Mouse (Mus musculus) midbrain, embryonic 10.5 days (tissue): Measurements from ENCODE around the gene Ist1. TPM values are rescaled to one million over a fixed set of nuclear protein-coding genes. Genes with fewer than 3 reads are reported as not detected.

Experiments
- DNase-seq: peaks from one replicate; pipeline ENCODE4 v3.0.0-alpha.2; 2017; ENCODE audit warnings: low spot score
- H3K27ac ChIP-seq: fragments of 300-500 bp; sonication (generic); replicated peaks from 2 replicates; pipeline ENCODE4 v1.5.1; 2016; ENCODE audit warnings: mild to moderate bottlenecking
- H3K27me3 ChIP-seq: fragments of 300-500 bp; sonication (generic); 2 replicates; pipeline ENCODE4 v1.6.1; 2016; ENCODE audit warnings: low read depth, mild to moderate bottlenecking; ENCODE audit not compliant: poor library complexity, severe bottlenecking
- H3K36me3 ChIP-seq: fragments of 300-500 bp; sonication (generic); 2 replicates; pipeline ENCODE4 v1.6.1; 2016; ENCODE audit warnings: mild to moderate bottlenecking, moderate library complexity
- H3K4me1 ChIP-seq: fragments of 300-500 bp; sonication (generic); 2 replicates; pipeline ENCODE4 v1.6.1; 2016
- H3K4me3 ChIP-seq: fragments of 300-500 bp; sonication (generic); 2 replicates; pipeline ENCODE4 v1.5.1; 2016; ENCODE audit warnings: mild to moderate bottlenecking, moderate library complexity
- H3K9me3 ChIP-seq: fragments of 300-500 bp; sonication (generic); replicated peaks from 2 replicates; pipeline ENCODE4 v1.6.1; 2016; ENCODE audit warnings: mild to moderate bottlenecking
- WGBS: fragments of 180-500 bp; shearing (Covaris S2); methylation state at CpG from one replicate; pipeline ENCODE4 v1.1.7; 2016; 5-methylcytosine and 5-hydroxymethylcytosine counted together
- polyA plus RNA-seq: library from polyadenylated mRNA; unstranded; fragments of >200 nt; fragmentation: Nextera tagmentation; extraction: Ambion mirVana; gene quantifications from 2 replicates; pipeline ENCODE4 v1.2.1, GENCODE M21; 2016

The Ist1 gene
- polyA plus RNA-seq, 1 experiment from 2014 or later: 143 TPM

DNA sequence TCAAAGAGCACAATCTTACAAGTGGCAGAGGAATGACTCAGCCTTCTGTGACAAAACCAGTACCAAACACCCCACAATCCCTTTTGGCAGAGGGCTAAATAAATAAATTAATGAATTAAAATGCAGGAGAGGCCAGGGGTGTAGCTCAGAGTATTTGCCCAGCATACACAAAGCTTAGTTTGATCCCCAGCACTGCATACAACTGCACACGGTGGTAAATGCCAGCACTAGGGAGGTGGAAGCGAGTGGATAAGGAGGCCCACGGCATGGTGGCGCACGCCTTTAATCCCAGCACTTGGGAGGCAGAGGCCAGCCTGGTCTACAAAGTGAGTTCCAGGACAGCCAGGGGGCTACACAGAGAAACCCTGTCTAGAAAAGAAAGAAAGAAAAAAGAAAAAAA is 20.4 kb downstream of the Ist1 start:
- DNase-seq: no peak
- no peak overlapping the region for H3K4me3 ChIP-seq
- H3K4me1 ChIP-seq: no peaks in the 10 kb centered on the region
- peaks cover 98% of the 10 kb centered on the region for H3K36me3 ChIP-seq
- H3K27me3 ChIP-seq: no peaks in the 10 kb centered on the region
- H3K9me3 ChIP-seq: no peaks in the 10 kb centered on the region
- WGBS: 93% methylated on average over 5 of the region's 5 CpGs
- no peak overlapping the region for H3K27ac ChIP-seq

DNA sequence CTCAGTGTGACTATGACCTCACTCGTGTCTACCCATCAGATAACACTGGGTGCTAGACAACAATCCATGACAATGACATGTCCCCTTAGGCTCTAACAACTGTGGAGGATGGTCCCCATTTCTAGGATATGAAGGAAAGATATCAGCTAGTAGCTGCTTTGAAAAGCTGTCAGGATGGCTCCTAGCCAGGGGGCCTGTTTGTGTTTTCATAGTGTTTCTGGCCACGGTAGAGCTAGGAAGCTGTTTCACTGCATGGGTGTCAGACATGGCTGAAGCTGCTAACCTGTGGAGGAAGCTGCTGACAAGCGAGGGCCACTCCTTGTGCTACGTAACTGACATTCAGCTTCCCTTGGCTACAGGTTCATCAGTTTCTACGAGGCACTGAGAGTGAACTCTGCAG is 26.4 kb downstream of the Ist1 start:
- no peak overlapping the region for H3K4me3 ChIP-seq
- DNase-seq: no peak
- peaks cover 42% of the 10 kb centered on the region for H3K36me3 ChIP-seq
- no peaks in the 10 kb centered on the region for H3K9me3 ChIP-seq
- H3K4me1 ChIP-seq: no peaks in the 10 kb centered on the region
- no peaks in the 10 kb centered on the region for H3K27me3 ChIP-seq
- 89% methylated on average over 5 of the region's 5 CpGs for WGBS
- no peak overlapping the region for H3K27ac ChIP-seq

DNA sequence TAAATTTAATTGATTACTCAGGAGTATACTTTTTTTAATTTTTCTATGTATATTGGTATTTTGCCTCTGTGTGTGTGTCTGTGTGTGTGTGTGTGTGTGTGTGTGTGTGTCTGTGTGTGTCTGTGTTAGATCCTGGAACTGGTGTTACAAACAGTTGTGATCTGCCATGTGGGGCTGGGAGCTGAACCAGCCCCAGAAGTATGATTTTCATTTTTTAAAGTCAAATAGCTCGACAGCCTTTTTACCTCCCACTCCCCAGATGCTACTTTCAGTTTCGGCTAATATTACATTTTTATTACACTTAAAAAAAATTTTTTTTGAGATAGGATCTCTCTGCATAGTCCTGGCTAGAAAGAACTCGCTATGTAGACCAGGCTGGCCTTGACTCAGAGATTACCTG is 30.7 kb downstream of the Ist1 start:
- 89% methylated on average over 3 of the region's 3 CpGs for WGBS
- Histone ChIP-seq H3K4me1 (no peaks in the 10 kb centered on the region), H3K27me3 (no peaks in the 10 kb centered on the region), H3K4me3 (no peak overlapping the region), H3K9me3 (no peaks in the 10 kb centered on the region), H3K36me3 (0 out of 2 replicates have a peak, but pooled peaks cover 3% of the 10 kb centered on the region), H3K27ac (no peak overlapping the region)
- no peak for DNase-seq

DNA sequence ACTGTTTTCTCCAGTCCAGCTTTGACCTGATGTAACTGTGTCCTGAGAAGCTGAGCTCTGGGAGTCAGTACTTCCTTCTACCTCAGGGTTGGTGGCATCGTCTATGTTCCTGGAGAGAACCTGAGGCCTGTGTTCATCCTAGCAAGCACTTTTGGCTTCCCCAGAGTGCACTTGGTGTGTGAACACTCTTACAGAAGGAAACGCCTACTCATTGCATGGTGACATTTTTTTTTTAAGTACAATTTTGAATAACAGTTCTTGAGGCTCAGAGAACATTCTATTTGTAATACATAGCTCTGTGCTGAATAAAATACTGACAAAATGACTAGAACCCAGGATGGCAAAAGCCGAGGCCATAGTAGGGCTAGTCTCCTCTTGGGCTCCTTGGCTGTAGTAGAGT is 36.2 kb downstream of the Ist1 start:
- no peaks in the 10 kb centered on the region for H3K4me1 ChIP-seq
- 88% methylated on average over 3 of the region's 3 CpGs for WGBS
- no peaks in the 10 kb centered on the region for H3K9me3 ChIP-seq
- no peaks in the 10 kb centered on the region for H3K36me3 ChIP-seq
- no peak overlapping the region for H3K27ac ChIP-seq
- no peak for DNase-seq
- H3K27me3 ChIP-seq: no peaks in the 10 kb centered on the region
- no peak overlapping the region for H3K4me3 ChIP-seq

DNA sequence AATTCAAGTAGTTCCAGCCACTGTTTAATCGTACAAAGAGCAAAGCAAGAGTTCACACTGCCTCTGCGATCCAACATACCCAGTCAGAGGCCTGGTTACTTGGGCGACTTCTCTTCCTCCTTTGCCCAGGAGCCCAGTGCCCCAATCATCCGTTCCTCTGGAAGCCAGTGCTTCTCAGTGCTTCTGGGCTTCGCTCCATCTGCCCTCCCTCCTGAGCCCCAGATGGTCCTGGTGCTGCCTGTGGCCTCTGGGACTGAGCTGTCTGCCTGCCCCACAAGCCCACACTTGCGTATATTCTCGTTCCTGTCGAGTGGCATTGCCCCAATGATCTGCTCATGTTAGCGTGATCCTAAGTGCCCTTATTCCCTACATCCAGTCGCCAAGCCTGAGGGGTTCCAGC is 42.3 kb downstream of the Ist1 start:
- H3K27me3 ChIP-seq: no peaks in the 10 kb centered on the region
- 83% methylated on average over 10 of the region's 10 CpGs for WGBS
- H3K27ac ChIP-seq: no peak overlapping the region
- H3K4me3 ChIP-seq: no peak overlapping the region
- no peak for DNase-seq
- H3K4me1 ChIP-seq: no peaks in the 10 kb centered on the region
- H3K36me3 ChIP-seq: no peaks in the 10 kb centered on the region
- H3K9me3 ChIP-seq: no peaks in the 10 kb centered on the region

DNA sequence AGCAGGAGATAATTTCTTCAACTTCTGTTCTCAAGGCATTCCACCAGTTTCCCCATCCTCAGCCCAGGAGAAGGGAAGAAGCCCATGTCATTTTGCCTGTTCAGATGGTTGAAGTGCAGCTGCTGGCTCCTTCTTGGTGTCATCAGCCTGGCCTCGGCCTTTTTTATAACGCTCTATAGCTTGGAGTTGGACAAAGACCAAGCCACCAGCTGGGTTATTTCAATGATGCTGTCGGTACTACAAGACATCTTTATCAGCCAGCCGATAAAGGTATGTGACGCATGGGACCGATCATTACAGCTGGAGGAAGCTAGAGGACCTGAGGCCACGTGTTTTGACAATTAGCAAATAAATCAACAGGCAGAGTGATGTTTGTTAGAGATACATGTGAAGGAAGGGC is 44.6 kb downstream of the Ist1 start:
- H3K36me3 ChIP-seq: no peaks in the 10 kb centered on the region

DNA sequence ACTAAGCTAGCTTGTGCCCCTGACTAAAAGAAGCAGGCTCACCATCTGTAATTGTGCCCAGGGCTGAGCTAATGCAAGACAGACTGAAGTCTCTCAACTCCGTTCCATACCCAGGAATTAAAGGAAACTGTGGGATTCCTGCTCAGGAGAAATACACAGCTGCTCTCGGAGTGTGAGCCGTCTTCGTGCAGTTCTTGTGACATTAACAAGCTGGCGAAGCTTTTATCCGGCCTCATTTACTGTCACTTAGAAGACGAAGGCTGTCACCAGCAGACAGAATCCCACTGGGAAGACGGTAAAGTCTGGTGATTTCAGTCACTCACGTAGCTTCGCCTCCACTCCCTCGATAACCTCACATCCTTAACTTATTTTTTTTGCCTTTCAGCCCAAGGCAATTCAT is 45.7 kb downstream of the Ist1 start:
- WGBS: 85% methylated on average over 11 of the region's 11 CpGs
- H3K4me1 ChIP-seq: no peaks in the 10 kb centered on the region
- no peak for DNase-seq
- H3K27ac ChIP-seq: no peak overlapping the region
- H3K9me3 ChIP-seq: no peaks in the 10 kb centered on the region
- no peaks in the 10 kb centered on the region for H3K36me3 ChIP-seq
- H3K27me3 ChIP-seq: no peaks in the 10 kb centered on the region
- no peak overlapping the region for H3K4me3 ChIP-seq

More for the DNA sequence above, 44.6 kb downstream of the Ist1 start:
- H3K27ac ChIP-seq: no peak overlapping the region
- H3K4me3 ChIP-seq: no peak overlapping the region
- H3K27me3 ChIP-seq: no peaks in the 10 kb centered on the region
- WGBS: 83% methylated on average over 7 of the region's 7 CpGs
- no peaks in the 10 kb centered on the region for H3K4me1 ChIP-seq
- H3K9me3 ChIP-seq: no peaks in the 10 kb centered on the region
- DNase-seq: no peak

DNA sequence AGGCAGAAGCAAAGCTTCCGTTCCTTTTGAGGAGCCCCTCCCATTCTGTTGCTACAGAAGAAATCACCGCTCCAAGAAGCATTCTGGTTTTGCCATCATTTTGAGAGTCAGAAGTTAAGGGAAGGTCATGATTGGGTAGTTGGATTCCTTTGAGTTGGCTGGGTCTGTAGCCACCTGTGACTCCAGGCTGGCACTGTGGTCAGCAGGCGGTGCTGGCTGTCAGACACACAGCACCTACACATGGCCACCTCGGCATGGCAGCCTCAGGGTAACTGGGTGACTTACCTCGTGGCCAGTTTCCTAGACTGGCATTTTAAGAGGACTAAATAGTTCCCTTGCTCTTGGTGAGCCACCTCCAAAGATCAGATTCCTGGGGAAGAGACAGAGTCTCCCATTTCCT is 51.8 kb downstream of the Ist1 start:
- Histone ChIP-seq H3K9me3 (no peaks in the 10 kb centered on the region), H3K27me3 (no peaks in the 10 kb centered on the region), H3K36me3 (no peaks in the 10 kb centered on the region), H3K4me3 (no peak overlapping the region), H3K4me1 (no peaks in the 10 kb centered on the region), H3K27ac (no peak overlapping the region)
- 83% methylated on average over 5 of the region's 5 CpGs for WGBS
- no peak for DNase-seq

DNA sequence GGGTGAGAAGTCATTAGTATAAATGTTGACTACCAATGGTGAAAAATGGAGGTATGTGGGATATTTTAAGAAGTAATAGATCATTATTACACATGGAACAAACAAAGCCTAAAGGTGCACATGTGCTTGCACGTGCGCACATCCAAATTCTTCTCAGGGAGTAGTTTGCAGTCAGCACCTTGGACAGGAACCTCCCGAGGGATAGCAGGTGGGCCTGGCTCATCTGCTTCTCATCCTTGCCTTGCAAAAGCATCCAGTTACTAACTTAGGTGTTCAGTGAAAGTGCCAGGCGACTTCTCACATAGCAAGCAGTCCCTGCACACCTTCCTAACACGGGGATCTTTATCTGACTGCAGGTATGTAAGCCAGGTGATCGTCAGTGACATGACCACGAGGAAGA is 52.6 kb downstream of the Ist1 start:
- H3K36me3 ChIP-seq: no peaks in the 10 kb centered on the region
- 70% methylated on average over 7 of the region's 7 CpGs for WGBS
- no peak for DNase-seq

DNA sequence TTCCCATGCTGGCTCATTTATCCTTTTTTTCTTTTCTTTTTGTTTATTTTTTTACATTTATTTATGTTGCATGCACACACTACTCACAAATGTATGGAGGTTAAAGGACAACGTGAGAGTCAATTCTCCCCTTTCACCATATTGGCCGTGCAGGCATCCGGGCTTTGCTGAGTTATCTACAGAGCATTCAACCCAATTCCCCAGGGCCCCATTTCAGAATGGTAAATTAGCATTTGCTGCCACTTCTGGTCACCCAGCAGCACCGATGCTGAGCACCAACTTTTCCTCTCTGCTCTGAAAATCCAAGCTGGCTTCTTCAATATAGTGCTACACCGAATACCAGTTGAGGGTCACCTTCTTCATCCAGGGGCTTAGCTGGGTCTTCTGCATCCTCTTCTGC is 54.2 kb downstream of the Ist1 start:
- no peak for DNase-seq
- 83% methylated on average over 5 of the region's 5 CpGs for WGBS
- Histone ChIP-seq H3K36me3 (no peaks in the 10 kb centered on the region), H3K9me3 (no peaks in the 10 kb centered on the region), H3K4me3 (no peak overlapping the region), H3K27me3 (no peaks in the 10 kb centered on the region), H3K4me1 (no peaks in the 10 kb centered on the region), H3K27ac (no peak overlapping the region)

More for the DNA sequence above, 52.6 kb downstream of the Ist1 start:
- Histone ChIP-seq H3K4me3 (no peak overlapping the region), H3K9me3 (no peaks in the 10 kb centered on the region), H3K27me3 (no peaks in the 10 kb centered on the region), H3K4me1 (no peaks in the 10 kb centered on the region), H3K27ac (no peak overlapping the region)

DNA sequence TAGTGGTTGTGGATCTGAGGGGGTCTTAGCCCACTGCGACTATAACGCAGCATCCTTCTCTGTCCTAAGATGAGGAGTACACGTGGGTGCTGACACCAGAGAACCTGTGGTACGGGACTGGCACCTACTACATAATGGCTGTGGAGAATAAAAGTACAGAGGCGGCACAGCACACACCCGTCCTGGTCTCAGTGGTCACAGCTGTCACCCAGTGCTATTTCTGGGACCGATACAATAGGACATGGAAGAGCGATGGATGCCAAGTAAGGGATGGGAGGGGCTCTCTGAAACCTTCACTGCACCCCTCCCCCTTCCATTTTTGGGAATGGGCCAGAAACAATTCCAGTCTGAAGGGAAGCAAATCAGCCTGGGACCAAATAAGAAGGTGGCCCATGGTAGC is 57.9 kb downstream of the Ist1 start:
- no peaks in the 10 kb centered on the region for H3K36me3 ChIP-seq
- no peak overlapping the region for H3K4me3 ChIP-seq
- no peak for DNase-seq
- 91% methylated on average over 8 of the region's 8 CpGs for WGBS
- no peaks in the 10 kb centered on the region for H3K4me1 ChIP-seq
- H3K27me3 ChIP-seq: no peaks in the 10 kb centered on the region
- H3K27ac ChIP-seq: no peak overlapping the region
- H3K9me3 ChIP-seq: no peaks in the 10 kb centered on the region

DNA sequence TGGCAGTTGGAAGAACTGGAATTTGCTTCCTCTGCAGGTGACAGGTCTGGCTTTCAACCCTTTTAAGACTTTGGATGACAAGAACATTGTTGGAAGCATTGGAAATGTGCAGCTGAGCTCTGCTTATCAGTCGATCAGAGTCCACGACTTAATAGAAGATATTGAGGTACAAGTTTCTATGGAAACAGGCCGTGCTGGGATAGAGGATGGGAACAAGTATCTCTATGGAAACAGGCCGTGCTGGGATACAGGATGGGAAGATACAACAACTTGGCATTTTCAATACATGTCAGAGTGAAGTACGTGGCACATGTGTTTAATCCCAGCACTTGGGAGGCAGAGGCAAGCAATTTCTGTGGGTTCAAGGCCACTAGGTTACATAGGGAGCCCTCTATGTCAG is 60.6 kb downstream of the Ist1 start:
- H3K4me1 ChIP-seq: no peaks in the 10 kb centered on the region
- no peak overlapping the region for H3K27ac ChIP-seq
- 82% methylated on average over 5 of the region's 5 CpGs for WGBS
- H3K9me3 ChIP-seq: no peaks in the 10 kb centered on the region; the same call in 1 of the 2 replicates
- no peak for DNase-seq
- H3K27me3 ChIP-seq: no peaks in the 10 kb centered on the region
- no peaks in the 10 kb centered on the region for H3K36me3 ChIP-seq
- no peak overlapping the region for H3K4me3 ChIP-seq

DNA sequence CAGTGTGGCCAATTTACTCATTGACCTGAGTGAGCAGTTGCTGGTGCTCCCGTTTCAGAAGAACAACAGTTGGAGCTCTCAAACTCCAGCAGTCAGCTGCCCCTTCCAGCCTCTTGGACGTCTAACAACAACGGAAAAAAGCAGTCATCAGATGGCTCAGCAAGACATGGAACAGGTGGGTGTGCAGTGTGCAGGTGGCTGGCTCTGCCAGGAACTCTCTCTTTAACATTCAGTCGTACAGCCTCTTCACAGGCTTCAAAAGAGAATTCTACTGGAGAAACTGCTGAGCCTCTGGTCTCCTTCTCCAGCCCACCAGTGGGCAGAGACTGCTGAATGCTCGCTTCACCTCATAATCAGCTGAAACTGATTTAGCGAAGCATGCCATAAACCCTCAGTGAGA is 64.4 kb downstream of the Ist1 start:
- Histone ChIP-seq H3K4me1 (no peaks in the 10 kb centered on the region), H3K9me3 (no peaks in the 10 kb centered on the region; the same call in none of the 2 replicates), H3K4me3 (no peak overlapping the region), H3K27me3 (no peaks in the 10 kb centered on the region), H3K36me3 (no peaks in the 10 kb centered on the region), H3K27ac (no peak overlapping the region)
- DNase-seq: no peak
- 76% methylated on average over 6 of the region's 6 CpGs for WGBS
